Mouse (Mus musculus): ENCODE measurements around the gene Cyp4x1. TPM values are rescaled to one million over a fixed set of nuclear protein-coding genes. Genes with fewer than 3 reads are reported as not detected.
"Not testable (repeated sequence)": the region's sequence is repeated elsewhere in the genome, so short reads cannot be mapped to it uniquely, and the experiment has no call there.

Cyp4x1 gene
- total RNA-seq (2021): 10 to 100 TPM; 12.0 to 13.2 TPM
- long read RNA-seq, full-length matches to known transcripts: 4 of 11 reads
- long read RNA-seq, partial matches to known transcripts: 3 of 11 reads
- long read RNA-seq, other reads (novel, unspliced or antisense): 4 of 11 reads

DNA sequence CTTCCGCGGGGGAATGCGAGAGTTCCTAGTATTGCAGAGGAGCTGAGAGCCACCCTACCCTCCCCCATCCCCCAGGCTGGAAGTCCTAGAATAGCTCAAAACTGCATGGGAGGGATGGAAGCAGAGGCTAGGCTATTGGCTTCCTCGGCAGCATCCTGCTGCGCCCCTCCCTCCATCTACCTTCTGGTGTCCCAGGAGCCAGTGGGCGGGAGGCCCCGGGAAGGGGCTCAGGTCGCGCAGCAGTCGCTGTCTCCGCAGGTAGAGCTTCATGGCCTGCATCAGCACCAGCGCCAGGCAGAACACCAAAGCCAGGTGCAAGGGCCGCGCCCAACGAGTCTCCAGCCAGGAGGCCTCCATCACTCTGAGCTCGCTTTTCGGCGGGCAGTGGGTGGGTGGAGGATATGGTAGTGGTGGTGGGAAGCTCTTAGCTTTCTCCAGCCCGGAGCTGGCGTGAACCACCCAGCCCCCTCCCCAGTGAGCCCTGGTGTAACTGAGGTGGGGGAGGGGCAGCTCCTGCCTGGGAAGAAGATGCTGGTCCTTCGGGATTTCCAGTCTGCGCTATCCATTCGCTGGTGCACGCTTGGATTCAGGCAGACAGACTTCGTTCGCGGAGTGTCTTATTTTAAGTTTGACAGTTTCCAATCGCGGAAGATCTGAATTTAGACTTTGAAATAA lies at the start of gene Cyp4x1:
Gene Cyp4x1, minus strand, starts transcription at position 661 of the 675 bp plus-strand sequence.
- peak; percentile 63 to 75 for DNase-seq (ENCODE audit: low spot score in 2 of 2)

DNA sequence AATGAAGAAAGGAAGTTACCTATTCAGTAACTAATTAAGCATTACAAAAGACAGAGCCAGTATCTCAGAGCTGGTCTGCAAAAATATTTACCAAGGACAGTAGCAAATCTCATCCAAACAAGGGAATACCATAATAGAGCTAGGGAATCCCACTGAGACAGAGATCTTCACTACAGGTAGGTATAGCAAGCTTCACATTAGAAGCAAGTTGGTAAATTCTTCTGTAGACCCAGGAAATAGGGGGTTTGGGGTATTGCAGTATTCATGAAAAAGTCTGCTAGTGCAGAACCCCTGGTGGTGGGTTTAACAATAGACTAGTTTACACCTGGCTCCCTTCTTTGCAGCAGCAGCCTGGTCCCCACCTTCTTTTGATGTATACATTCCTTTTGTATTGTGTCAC lies 42.1 kb upstream of the Cyp4x1 start:
- not testable (repeated sequence) for DNase-seq (ENCODE audit: low spot score in 2 of 2)

DNA sequence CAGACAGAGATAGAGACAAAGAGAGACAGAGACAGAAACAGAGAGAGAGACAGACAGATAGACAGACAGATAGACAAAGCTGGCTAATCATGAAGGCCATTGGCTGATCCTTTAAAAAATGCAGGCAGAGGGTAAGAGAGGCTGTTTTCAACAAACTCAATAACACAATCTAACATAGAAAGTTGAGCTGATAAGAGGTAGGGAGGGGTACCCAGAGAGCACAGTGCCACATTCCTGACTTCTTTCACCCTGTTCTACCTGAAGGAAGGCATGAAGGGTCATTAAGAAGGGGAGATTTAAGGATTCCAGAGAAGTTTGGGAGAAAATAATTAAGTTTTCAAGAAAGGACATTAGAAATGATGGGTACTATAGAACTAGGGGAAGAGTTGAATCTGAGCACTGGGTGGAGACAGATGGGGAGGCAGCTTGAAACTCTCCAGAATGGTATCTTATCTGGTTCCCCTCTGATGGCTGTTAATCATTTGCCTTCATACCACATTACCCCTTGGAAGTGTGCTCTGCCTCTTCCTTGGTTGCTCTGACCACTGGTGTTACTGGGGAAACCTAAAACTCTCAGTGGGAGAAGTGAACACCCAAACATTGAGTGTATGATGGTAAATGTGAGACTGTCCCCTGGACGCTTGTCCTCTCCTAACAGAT lies 40.7 kb upstream of the Cyp4x1 start:
- DNase-seq (ENCODE audit: low spot score in 2 of 2): no peak

DNA sequence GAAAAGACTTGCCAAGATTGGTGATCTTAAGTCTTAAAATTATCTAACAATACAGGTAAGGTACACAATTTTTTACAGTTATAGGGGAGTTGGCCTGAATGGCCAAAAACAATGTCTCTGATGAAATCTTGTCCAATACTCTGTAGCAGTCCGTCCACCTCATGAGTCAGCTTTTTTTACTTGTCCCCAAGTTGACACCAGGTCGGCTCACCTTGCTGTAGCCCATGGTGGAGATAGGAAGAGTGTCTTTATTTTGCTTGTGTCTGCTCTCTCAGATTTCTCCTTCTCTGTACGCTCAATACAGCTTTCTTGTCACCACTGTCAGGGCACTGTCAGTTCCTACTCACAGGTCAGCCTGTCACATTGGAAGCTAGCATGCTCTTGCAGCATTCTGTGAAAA lies 24.9 kb upstream of the Cyp4x1 start:
- DNase-seq (ENCODE audit: low spot score in 2 of 2): not testable (repeated sequence)

DNA sequence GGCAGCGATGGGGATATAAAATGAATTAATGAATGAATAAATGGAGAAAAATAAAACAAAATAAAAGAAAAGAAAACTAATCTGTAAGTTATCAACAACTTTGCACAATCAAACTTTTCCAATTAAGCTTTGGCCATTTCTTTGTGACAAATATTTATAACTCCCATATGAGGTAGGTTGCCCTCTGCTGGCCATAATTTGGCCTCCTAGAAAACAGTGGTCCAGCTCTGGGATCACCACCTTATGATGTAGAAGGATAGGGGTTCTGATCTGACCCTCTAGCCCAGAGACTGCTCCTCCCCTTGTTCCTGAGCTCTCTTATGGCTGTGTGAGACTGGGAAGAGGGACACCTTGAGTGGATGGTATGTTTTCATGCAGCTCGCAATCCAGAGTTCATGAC lies 20.6 kb upstream of the Cyp4x1 start:
- DNase-seq (ENCODE audit: low spot score in 2 of 2): no peak

DNA sequence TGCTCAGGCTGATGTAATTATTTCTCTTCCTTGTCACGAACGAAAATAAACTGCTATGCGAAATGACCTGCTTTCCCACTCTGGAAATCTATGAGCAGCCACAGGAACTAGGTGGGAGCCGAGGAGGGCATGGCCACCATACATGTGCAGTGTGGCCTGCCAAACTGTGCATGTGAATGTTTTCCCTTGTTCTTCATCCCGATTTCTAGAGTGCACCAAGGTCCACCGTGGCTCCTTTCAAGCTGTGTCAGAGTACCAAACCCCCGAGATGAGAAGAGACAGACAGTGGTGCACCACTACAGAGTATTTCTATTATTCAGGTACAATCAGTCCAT lies 182 bp upstream of the Cyp4x1 start:
- DNase-seq (ENCODE audit: low spot score in 2 of 2): peak; percentile 13 to 25

DNA sequence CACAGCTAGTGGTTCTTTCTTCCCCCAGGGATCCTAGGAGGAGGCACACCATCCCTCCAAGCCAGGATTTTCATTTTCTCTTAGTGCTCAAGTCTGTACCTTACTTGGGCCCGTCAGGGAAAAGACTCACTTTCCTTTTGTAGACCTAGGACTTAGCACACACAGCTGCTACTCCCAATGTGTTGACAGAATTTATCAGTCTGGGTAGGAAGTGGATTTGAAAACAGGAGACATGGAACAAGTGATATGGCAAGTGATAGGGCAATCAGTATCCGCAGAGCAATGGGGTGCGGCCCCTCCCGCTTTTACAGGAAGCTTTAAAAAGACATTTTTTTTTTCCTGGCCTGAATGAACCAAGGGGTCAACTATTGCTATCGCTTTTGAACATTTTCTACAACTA lies 996 bp downstream of the Cyp4x1 start:
- no peak for DNase-seq (ENCODE audit: low spot score in 2 of 2)

DNA sequence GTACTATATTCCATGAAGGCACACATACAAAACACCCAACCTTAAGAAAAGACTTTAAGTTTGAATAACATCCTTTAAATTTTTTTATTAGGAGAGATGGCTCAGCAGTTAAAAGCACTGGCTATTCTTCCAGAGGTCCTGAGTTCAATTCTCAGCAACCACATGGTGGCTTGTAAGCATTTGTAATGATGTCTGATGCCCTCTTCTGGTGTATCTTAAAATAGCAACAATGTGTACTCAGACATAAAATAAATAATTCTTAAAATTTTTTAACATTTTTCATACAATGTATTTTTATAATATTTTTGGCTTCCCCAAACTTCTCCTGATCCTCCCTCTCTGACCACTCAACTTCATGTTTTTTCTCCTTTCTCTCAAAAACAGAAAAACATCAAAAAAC lies 9.4 kb downstream of the Cyp4x1 start:
- no peak for DNase-seq (ENCODE audit: low spot score in 2 of 2)

DNA sequence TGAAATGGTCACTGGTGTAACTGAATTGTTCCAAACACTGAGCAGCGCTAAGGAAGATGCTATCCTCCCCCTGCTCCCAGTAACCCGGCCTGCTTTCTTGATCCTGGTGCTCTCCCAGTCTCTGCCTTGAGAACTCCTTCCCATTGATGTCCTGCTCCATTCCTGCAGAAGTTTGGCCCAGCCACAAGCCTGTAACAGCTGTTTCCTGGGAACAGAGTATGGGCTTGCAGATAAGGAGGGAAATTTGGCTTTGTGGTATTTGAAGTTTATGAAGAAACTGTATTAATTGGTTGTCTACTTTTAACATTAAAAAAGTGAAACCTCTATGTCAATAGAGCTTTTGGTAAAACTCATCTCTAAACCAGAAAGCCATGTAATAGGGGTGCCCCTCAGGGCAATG lies 10.6 kb downstream of the Cyp4x1 start:
- no peak for DNase-seq (ENCODE audit: low spot score in 2 of 2)

DNA sequence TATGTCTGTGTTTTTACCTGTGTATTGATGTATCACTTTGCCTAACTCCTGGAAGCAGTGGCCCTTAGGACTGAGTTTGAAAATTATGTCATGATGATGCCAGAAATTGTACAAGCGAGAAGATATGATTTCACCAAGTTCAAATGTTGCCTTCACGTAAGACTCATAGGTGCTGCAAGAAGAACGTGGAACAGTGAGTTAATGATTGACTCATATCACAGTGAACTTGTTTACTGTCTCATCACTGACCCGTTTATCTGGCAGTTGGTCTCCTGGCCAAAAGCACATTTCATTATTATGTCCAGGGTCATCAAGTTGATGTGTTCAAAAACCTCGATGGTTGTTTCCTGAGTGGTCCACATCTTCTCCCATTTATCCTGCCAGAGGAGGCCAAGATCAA lies 12.5 kb downstream of the Cyp4x1 start:
- no peak for DNase-seq (ENCODE audit: low spot score in 2 of 2)

DNA sequence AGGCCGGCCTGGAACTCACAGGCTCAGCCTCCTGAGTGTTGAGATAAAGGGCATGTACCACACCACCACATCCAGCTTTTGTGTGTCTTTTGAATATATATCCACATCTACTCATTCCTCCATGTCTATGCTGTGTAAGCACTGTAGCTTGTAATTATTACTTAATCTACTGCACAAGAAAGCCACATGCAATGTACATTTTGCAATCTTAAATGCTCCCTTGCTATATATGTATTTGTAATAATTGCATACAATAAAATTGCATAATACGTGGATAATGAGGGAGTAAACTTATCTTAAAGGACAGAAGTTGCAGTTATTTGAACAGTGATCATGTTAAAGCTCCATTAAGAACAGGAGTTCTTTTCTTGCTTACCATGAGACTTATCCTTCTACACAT lies 12.9 kb downstream of the Cyp4x1 start:
- DNase-seq (ENCODE audit: low spot score in 2 of 2): no peak

DNA sequence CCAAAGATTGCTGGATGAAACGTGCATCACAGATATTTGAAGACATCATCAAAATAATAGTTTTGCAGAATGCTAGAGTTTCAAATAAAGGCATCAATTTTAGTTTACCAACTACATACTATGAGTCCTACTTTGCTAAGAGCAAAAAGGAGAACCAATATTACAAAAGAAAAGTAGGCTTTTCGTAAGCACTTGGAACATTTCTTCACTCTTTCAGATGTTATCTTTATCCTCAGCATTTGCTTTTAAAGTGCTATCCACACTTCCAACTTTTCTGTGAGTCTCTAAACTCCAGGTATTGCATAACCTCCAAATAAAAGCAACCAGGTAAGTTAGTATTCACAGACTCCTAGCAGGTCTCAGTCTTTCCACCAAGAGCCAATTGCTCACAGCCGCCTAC lies 14.4 kb downstream of the Cyp4x1 start:
- no peak for DNase-seq (ENCODE audit: low spot score in 2 of 2)

DNA sequence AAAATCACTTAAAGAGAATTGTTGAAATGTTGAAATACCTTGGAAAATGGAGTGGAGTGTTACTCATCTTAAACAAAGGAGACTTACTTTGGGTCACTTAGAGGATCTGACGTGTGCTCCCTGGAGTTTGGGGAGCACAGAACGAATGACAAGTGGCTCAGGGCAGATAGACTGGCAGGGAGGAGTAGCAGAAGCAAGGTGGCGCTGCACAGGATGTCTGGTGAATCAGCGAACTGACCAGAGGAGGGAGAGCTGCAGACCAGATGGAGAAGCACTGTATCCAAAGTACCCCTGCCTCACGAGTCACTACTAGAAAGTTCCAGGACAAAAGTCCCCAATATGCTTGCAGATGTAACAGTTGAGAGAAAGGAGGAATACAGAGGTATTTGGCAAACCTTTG lies 20.8 kb downstream of the Cyp4x1 start:
- DNase-seq (ENCODE audit: low spot score in 2 of 2): no peak

DNA sequence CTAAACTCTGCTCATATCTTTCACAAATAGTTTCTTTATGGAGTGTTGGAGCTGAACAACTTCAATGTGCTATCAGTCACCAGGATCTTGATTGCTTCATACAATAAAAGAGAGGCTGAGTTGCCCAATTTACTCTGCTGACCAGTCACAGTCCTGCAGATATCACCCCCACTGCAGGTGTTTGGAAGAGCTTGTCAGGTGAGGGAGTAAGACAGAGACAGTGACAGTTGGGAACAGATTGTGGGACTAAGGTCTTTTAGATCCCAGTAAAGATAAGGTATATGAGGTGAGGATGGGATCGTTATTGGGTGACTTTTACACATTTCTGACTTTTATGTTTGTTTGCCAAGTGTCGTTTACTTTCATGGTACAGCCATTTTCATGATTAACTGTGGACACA lies 22.9 kb downstream of the Cyp4x1 start:
- no peak for DNase-seq (ENCODE audit: low spot score in 2 of 2)

DNA sequence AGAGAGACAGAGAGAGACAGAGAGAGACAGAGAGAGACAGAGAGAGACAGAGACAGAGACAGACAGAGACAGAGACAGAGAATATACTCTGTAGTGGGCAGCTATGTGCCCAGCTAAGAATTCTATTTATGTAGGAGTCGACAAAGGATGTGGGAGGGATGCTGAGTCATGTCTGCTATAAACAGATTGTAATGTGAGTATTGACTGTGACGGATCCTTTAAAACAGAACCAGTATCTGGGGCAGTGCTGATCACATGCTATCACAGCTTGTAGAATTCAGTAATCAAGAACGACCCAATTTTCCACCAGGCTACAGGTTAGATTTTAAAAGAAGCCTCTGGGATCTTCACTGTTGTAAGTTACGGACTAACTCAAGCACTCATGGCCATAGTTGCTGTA lies 30.6 kb downstream of the Cyp4x1 start:
- DNase-seq (ENCODE audit: low spot score in 2 of 2): no peak

DNA sequence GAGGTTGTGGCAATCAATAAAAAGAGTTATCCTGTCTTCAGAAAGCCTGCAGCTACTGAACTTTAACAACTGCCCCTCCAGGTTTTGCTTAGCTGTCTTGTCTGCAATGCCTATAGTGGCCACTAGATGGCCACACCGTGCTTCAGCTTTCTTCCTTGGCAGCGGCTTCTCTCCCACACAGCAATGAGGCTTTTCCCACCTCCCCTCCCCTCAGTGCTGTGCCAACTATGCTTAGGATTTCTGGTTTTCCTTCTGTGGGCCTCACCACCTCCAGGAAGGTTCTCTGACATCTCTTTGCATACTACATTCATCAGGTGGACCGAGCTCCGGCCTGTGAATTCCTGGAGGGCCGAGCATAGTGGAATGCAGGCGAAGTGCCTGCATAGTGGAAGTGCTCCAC lies 32.4 kb downstream of the Cyp4x1 start:
- peak; percentile 75 to 82 for DNase-seq (ENCODE audit: low spot score in 2 of 2)

DNA sequence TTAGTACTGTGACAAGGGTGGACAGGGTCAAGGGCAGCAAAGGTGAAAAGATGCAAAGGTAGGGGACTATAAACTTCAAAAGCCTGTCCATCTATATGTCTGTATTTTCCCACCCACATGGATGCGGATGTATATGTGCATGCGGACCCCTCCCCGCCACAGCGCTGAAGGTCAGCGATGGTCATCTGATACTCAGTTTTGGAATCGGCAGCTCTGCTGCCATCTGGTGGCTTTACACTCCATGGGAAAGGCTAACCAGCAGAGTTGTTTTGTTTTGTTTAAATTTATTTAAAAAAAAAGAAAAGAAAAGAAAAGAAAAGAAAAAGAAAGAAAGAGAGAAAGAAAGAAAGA lies 37.0 kb downstream of the Cyp4x1 start:
- DNase-seq (ENCODE audit: low spot score in 2 of 2): no peak

DNA sequence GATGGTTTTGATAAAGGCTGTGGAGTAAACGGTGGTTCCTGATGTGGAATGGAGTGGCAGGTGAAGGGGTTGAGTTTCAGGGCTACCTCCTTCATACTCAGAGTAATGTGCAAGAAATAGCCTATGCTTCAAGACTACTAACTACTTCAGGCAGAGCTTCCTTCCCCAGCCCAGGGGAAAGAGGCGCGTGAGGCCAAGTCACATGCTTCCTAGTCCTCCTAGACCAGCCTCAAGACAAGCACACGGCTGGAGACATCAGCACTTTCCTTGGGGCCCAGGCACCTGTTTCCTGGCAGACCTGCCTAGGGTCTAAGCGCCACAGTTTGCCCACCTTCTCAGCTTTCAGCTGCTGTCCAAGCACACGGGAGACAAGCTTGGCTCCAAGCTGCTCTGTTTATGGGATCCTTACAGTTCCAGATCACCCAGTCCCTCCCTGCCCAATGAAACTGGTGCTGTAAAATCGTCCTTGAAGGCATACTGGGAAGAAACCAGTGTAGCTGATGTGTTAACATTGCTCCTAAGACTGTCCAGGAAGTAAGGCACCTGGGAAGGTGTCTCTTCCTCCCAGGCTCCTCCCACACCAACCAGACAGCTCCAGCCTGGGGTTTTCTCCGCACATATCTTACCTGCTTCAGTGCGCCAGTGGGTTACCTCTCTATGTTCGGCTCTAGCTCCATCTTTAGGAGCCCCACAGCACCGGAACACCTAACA lies 37.5 kb downstream of the Cyp4x1 start:
- no peak for DNase-seq (ENCODE audit: low spot score in 2 of 2)

DNA sequence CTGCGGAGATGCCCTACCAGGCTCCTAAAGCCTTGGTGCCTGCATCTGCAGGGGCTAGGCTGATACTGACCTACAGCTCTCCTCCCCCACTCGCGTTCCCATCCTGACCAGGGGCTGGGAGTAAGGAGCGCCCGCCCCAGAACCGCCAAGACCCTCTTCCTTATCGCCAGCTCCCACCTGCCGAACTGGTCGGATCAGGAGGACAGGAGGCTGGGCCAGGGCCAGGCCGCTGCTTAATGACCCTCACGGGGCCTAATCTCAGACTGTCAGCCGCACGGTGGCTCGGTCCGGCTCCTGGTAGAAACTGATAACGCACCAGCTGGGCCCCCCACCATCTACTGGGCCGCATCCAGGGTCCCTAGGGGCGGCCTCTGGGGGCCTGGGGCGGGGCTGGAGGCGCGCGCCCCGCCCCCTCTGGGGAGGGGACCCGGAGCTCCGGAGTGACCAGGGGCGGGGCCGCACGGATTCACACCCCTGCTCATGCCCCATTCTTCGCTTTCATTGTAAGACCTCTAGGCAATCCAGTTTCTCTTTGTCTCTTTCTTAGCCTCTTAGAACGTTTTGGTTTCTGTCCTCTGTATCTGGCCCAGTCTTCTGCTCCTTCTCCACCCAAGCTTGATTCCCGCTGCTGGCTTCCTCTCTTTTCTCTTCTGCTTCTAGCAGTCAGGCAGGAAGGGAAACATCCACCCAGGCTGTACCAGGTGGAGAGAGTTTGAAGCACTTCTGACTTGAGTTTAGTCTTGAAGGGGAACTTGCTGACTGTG lies 38.2 kb downstream of the Cyp4x1 start:
- DNase-seq (ENCODE audit: low spot score in 2 of 2): peak in 1 of 2 experiments; percentile 37

DNA sequence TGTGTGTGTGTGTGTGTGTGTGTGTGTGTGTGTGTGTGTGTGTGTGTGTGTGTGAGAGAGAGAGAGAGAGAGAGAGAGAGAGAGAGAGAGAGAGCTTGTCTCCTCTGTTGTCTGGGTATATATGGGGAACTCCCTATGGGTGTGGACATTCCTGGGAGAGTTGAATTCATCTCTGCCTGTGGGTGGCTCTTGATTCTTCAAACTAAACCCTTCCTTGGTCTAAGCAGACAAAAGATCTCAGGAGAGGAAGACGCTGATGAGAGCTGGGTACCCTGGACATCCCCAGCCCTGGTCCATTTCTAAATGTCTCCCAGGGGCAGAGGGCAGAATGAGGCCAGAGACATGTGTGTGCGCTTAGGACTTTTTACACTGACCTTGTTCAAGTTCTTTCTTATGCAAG lies 40.0 kb downstream of the Cyp4x1 start:
- no peak for DNase-seq (ENCODE audit: low spot score in 2 of 2)

DNA sequence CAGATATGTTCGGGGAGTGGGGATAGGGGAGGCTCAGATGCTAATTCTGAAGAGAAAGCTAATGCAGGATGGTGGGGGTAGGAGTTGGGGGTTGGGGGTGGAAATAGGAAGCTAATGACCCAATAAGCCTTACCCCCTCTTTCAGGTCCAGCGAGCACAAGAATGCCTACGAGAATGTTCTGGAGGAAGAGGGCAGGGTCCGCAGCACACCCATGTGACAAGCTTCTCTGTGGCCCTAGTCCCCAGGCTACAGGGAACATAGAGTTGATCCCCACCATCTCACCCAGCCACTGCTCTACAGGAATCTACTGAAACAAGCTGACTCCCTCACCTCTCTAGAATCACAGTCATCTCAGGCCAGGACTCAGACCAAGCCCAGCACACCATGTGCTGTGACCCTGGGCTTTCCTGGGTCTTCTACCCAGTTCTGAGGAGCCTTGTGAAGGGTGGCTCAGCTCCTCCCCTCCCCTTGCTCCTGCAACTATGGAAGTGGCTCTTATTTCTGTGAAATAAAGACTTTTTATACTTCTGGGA lies 40.7 kb downstream of the Cyp4x1 start:
- DNase-seq (ENCODE audit: low spot score in 2 of 2): no peak

DNA sequence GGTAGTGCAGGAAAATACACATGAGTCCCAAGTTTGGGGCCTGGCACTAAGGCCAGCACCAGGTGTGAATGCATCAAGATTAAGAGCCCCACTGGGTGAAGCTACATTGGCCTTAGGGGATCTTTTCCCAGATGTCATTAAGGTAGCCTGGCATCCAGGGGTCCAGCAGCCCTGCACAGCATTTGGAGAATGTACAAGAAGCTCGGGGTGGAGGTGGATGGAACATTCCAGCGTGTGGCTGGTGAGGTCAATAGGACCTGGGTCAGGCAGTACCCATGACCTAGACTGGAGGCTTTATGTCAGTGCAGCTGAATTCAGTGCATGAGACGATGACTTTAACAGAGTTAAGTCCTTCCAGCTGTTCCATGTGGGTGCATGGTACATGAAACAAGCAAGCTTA lies 42.3 kb downstream of the Cyp4x1 start:
- no peak for DNase-seq (ENCODE audit: low spot score in 2 of 2)

Data from layer of hippocampus, postnatal 10 days (tissue).